Mouse (Mus musculus) cerebellum, adult 9-10 months (tissue): ENCODE results near the gene Tescl.

Experiments used
- DNase-seq: peaks from one replicate; pipeline ENCODE4 v3.0.0; 2022

Gene Tescl

DNA sequence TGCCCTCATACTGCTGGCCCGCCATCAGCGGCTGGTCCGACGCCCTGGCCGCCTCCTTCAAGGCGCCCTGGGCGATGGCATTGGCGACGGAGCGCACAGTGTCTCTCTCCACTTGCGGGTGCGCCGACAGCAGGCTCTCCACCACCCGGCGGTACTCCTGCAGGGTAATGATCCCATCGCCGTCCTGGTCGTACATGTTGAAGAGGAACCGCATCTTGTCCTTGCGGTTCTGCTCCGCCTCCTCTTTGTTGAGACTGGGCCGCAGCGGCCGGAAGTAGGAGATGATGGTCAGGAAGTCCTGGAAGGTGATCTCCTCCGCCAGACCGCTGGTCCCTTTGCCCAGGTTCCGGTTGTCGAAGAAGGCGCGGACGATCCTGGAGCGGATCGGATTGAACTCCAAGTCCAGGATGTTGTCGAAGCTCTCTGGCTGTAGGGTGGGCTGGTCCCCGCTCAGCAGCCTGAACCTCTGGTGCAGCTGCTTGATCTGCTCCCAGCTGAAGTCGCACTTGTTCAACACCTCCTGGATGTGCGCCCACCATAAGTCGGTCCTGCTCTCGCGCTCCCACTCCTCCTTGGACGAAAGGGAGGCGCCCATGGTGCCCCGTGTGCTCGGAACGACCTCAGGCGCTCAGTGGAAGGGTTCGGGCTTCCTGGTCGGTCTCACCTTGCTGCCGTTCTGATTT is at the start of gene Tescl:
Gene Tescl, minus strand, starts transcription at position 633 of the 683 bp plus-strand sequence.
- no peak for DNase-seq

DNA sequence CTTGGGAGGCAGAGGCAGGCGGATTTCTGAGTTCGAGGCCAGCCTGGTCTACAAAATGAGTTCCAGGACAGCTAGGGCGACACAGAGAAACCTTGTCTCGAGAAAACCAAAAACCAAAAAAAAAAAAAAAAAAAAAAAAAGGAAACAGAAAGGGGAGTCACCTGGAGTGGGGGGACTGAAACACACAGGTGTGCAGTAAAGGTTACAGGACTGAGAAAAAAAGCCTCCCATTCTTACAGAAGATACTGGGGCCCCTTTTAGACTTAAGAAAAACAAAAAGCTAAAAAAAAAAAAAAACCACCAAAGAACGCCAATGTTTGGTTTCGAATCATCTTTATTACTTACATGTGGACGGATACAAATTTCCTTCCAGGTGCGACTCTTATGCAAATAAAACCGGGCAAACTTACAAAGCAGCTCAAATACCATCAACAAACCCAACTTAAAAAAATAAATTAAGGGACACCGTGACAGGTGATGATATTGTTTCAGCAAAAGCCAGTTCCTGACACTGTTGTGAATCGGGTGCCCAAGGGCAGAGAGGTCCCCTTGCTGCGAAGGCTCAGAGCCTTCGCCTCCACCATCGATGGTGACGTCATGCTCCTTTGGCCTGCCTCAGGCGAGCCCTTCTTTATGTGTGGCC is 49.1 kb upstream of the Tescl start:
- no peak for DNase-seq

DNA sequence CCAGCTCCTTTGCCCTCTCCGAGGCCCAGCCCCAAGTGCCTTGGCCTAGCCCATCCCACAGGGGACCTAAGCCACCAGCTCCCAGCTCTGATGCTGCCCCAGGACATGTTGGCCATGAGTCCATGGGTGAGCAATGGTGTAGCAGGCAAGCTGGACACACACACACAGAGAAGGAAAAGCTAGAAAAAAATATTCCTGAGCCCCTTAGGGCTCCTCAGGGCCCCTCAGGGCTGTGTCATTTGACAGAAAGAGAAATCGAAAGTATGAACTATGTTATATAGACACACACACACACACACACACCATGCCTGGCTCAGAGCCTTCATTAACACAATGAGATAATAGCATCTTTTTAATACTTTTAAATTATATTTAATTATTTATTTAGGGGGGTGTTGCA is 46.6 kb upstream of the Tescl start:
- no peak for DNase-seq

DNA sequence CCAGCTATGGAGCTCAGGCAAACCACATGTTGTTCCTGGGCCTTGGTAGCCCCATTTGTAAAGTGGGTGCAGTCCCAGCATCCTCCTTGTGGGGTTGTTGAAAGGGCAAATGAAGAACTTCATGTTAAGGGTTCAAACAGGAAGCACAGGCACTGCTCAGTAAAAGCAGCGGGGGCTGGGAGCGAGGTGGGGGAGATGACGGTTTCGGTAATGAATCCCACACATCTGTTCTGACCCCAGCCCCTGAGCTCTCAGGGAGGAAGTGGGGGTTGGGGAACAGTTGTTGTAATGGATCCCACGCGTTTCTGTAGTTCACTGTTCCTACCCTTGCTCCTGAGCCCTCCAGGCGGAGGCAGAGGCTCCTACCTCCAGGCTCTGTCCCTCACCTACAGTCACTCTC is 46.2 kb upstream of the Tescl start:
- no peak for DNase-seq

DNA sequence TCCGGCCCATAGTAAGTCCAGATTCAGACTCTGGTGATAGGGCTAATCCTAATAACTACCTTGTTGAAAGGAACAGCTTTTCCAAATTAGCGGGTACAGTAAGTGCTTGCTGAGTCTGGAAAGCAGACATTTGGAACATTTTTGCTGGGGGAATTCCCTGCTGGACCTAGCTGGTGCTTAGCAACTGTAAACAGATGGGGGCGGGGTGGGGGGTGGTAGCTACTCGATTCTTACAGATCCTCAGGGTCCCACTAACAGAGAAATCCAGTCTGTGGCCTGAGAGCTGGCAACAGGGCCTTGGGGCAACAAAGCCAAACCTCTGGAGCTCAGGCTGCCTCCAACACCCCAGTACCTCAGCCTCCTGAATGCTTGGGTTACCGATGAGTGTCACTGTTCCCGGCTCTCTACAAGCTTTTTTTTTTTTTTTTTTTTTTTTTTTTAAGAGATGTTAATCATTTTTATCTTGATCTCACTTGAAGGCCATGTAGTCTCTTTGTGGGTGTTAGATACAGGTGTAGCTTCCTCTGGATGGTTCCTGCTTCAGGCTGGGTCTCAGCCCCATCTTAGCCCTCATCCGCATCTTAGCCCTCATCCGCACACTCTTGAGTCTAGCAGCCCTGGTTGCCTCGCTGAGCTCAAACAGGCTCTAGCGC is 44.4 kb upstream of the Tescl start:
- DNase-seq: no peak

DNA sequence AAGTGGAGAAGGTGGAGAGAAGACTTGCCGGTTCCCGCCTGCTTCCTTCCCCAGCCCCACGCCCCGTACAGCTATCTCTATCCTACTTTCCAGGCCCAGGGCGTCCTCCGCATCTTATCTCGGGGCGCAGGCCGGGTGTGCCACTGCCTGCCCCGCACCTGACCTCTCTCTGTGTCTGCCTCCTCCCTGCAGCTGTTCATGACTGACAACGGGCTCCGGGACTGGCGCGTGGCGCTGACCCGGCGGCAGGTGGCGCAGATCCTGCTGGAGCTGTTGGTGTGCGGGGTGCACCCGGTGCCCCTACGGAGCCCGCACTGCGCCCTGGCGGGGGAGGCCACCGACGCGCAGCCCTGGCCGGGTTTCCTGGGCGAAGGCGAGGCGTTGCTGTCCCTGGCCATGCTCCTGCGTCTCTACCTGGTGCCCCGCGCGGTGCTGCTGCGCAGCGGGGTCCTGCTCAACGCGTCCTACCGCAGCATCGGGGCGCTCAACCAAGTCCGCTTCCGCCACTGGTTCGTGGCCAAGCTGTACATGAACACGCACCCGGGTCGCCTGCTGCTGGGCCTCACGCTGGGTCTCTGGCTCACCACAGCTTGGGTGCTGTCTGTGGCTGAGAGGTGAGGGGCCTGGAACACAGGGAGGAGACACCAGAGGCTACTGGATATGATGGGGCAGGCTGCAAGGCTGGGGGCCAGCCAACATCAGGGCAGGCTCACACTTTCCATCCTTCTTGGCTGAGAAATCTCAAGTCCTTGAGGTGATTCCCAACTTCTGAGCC is 43.5 kb upstream of the Tescl start:
- DNase-seq: peak; percentile 43

DNA sequence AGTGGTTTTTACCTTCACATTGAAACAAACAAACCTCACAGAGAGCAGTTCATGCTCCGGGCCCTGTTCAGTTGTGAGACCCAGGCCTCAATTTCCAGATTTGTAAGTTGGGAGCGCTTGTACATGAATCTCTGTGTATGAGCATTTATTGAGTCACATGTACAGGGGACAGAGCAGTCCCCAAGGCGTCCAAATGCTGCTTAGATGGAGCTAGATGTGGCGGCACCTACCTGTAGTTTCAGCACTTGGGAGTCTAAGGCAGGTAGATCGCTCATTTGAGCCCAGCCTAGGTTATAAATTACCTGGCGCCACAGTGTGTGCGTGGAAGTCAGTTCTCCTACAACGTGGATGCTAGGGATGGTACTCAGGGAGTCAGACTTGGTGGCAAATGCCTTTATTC is 42.7 kb upstream of the Tescl start:
- no peak for DNase-seq

DNA sequence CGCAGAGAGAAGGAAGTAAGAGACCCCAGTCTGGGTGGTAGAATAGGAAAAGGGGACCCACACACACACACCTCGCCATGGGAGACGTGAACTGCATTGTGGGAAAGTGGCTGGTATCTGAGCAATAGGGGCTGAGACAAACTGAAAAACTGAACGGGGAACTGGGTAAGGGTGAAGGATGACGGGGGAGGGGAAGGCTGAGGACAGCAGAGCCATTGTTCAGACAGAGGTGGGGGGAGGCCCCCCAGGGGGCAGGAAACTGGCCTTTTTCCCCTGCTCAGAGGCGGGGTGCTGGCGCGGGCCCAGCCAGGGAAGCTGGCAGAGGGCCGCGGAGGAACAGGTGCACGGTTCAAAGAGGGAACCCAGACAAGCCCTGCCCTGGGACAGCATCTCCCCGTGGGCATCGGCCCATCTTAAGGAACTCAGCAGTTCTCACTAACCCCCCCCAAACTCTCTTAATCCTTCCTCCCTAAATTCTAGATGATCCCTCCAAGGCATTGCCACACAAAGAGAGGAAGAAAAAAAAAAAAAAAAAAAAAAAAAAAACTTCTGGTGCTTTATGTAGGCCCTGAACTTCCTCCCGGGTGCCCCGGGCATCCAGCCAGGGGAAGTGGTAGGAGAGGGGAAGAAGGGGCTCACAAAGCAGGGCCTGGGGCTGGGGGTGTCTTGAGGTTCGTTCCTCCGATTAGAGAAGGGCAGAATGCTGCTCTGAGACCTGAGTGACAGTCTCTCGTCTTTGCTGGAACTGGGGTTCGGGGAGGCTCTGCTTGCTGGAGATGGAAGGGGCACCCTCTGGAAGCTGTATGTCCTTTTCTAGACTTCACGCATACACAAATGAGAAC is 40.0 kb upstream of the Tescl start:
- DNase-seq: peak; percentile 42

DNA sequence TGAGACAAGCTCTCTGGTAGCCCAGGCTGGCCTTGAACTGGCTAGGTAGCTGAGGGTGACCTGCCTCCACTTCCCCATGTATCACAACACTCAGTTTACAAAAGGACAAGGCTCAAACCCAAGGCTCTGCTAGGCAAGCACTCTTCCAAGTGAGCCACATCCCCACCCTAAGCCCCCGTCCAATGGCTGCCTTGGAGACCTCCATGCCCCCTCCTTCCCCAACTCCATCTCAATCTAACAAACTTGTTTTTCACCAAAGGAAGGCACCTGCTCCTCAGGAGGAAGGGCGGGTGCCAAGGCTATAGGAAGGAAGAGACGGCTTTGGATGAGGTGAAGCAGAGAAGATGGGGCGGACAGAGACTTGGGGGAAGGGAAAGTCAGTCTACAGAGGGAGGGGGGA is 39.0 kb upstream of the Tescl start:
- DNase-seq: no peak

DNA sequence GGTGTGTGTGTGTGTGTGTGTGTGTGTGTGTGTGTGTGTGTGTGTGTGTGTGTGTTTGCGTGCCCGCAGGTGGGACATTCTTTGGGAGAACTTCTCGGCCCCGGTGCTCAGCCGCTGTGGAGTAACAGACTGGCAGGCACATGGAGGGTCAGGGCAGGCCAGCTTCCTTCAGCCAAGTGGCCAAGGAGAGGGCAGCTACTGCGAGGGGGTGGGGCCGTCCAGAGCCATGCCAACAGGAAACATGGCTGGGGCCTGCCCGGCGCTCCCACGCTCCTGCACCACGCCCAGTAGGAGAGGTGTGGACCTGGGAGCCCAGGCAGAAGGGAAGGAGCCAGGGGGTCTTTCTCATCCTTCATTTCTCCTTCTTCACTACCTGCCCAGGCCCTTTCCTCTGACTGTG is 38.6 kb upstream of the Tescl start:
- DNase-seq: no peak

DNA sequence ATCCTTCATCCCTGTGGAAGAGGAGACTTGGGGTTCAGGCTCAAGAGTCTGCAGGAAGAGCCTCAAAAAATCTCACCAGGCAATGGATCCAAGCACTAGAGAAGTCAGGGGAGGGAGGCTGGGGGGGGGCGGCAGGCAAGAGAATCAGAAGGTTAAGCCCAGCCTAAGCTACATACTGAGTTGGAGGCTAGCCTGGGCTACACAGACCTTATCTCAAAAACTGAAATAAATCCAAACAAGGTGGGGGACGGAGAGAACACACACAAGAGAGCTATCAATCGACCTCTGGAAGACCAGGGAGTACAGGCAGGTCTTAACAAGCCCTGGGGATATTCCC is 38.0 kb upstream of the Tescl start:
- no peak for DNase-seq

DNA sequence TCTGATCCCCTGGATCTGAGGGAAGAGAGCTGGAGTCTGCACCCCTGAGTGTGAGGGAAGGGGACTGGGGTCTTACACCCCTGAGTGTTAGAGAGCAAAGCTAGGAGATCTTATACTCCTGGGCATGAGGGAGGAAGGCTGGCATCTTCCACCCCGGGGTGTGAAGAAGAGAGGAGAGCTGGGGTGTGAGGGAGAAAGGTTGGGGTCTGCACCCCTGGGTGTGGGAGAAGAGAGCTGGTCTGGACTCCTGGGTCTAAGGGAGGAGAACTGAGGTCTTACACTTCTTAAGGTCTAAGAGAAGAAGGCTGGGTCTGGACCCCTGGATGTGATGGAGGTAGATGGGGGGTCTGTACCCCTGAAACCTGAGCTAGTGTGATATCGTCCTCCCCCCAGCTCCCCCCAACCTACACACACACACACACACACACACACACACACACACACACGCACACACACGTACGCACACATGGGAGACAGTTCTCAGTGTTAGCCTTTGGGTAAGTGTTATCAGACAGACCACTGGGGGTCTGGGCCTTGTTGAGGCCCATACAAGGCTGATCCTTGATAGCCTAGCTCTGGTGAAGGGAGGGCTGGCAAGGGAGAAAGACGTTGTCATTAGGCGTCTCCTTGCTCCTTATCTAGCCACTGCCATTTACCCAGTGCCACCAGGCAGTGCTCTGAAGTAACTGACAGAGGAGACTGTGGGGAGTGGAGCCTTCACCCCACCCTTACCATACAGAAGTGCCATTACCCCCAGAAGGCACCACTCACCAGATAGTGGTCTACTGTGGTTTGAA is 37.5 kb upstream of the Tescl start:
- DNase-seq: no peak

DNA sequence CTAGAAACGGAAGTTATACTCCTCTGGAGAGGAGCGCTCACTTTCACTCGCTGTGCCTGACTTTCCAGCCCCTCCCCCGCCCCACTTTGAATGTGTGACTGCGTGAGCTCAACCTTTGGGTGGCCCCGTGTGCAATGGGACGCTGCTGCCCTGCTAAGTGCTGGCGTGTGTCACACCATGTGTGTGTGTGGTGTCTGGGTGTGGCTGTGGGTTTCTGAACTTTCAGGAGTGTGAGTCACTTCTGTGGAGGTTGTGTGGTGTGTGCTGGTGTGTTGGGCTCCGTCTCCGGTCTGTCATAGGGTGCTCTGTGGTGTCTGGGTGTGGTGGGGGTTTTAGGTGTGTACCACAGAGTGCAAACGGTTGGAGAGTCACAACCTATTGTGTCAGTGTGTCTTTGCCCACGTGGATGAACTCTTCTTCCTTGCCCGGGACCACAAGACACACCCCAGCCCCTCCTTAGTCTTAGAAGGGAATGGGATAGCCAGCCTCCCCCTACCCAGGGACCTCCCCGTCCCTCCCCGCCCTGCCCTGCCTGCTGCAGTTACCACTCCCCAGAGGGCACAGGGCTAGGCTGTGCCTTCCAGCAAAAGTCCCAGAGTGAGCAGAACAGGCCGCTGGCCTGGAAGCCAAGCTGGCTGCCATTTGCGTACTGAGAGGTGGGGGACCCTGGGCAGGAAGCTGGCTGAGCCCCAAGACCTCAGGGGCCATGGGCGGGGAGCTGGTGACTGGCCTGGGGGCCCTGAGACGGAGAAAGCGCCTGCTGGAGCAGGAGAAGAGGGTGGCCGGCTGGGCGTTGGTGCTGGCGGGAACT is 36.2 kb upstream of the Tescl start, which contains the start of gene Kcnn4:
Gene Kcnn4, plus strand, starts transcription at position 533 of the 811 bp plus-strand sequence.
- no peak for DNase-seq

DNA sequence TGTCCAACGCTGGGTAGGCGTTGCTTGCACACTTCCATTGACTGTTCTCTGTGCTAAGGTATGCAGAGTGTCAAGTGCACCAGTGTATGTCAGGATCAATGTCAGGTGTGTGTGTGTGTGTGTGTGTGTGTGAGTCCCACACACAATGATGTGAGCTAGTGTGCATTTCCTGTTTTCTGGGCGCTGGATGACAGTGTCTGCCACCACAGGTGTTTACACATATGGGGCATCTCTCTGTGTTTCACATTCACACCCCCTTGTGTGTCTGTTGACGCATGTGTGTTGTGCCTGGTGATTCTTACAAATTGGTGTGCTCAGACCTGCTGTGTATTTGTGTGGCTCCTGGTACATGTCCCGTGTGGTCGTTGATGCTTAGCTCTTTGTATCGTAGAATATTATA is 35.2 kb upstream of the Tescl start:
- no peak for DNase-seq

DNA sequence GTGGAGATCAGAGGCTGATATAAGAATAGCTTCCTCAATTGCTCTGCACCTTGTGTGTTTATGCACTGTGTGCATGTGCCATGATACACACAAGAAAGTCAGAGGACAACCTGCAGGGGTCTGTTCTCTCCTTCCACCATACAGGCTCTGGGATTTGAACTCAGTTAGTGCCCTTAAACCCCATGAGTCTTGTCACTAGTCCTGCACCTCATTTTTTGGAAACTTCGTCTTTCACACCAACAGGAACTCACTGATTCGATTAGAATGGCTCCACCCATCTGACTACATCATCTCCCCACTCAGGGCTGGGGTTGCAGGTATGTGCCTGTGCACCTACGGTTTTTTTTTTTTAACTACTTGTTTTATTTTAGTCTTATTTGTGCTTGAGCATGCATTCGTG is 34.5 kb upstream of the Tescl start:
- no peak for DNase-seq

DNA sequence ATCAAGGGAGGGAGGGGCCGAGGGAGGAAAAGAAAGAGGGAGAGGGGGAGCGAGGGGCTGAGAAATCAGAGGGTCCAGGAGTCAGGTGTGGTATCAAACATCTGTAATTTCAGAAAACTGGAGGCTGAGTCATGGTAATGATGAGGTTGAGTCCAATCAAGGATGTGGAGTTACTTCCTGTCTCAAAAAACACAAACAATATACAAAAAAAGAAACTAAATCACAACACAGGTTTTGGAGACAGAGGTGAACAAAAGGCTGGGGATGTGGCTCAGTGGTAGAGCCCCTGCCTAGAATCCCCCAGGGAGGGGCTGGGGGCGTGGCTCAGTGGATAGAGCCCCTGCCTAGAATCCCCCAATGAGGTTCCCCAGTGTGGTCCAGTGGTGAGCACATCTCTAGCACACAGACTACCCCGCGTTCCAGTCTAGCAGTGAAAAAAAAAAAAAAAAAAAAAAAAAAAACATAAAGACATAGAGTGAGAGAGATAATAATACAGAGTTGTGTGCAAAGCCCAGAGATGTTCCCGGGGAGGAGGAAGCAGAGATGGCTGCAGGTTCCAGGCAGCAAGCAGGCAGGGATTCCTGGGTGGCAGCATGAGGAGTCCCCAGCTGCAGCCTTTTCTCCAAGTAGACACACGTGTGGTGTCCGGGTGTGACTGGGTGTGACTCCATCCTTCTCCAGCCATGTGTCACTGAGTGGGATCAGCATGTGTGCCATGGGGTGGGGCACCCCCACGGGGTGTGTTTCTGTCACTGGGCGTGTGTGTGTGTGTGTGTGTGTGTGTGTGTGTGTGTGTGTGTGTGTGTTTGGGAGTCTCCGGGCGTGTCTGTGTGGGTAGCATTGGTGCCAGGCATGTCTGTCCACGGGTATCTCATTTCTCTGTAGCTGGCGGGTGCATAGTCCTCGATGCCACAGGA is 33.2 kb upstream of the Tescl start:
- no peak for DNase-seq

DNA sequence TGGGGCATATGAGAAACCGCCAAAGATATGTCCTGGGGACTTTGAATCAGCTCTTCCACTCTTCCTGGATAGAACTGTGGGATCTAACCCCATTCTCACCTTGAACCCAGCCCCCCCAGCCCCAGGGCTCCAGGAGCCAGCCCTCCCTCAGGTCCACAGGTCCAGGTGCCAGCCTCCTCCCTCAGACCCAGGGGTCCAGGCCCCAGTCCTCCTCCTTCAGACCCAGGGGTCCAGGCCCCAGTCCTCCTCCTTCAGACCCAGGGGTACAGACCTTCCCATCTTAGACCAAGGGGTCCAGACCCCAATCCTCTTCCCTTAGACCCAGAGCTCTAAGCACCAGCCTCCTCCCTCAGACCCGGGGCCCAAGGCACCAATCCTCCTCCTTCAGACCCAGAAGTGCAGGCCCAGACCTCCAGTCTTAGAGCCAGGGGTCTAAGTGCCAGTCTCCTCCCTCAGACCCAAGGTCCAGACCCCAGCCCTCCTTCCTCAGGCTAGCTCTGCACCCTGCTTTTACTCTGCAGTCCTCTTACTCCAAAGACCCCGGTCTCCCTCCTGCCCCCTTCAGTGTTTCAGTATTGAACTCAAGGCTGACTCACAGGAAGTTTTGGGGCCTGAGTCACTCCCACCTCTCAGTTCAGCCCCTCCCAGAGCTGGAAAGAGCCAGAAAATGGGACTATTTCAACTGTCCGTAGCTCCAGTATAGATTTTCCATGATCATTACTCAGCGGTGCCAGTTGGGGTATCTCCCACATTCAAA is 31.7 kb upstream of the Tescl start:
- DNase-seq: no peak

DNA sequence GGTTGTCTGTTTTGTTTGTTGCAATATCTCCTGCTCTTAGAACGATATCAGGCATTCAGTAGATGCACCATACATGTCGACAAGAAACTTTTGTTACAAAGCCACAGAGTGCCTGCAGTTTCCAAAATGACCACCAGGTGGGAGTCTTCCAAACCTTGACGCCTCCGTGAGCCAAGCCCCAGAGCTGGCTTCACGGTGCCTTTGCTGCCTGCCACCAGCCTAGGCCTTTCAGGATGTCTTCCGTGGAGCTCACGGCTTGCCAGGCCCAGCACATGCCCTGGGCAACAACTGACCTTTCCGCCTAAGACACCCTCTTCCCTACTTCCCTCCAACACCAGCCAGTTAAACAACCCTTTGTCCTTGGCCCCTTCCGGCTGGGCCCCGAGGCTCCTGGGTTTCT is 31.1 kb upstream of the Tescl start:
- peak; percentile 81 for DNase-seq

DNA sequence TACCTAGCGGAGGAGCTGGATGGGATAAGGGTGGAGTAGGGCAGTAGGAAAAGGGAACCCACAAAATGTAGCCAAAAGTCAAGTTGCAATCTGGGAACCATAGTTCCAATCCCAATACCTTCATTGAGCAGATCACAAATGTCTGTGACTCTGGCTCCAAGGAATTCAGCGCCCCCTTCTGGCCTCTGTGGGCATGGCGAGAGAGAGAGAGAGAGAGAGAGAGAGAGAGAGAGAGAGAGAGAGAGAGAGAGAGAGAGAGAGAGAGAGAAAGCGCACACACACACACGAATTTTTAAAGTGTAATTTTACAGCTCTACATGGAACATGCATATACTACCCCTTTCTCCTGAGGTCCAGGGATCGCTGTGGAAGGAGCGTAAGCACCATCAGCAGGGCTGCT is 29.5 kb upstream of the Tescl start:
- no peak for DNase-seq
